Mouse (Mus musculus) kidney, embryonic 14.5 days (tissue): ENCODE data around the gene Coch. TPM values are rescaled to one million over a fixed set of nuclear protein-coding genes. Genes with fewer than 3 reads are reported as not detected.
"Not testable (repeated sequence)": the region's sequence is repeated elsewhere in the genome, so short reads cannot be mapped to it uniquely, and the experiment has no call there.

ENCODE experiments used
- ATAC-seq: fragments of 200-750 bp; cut with Nextera tagmentation; 2 replicates; pipeline ENCODE4 v1.8.0; 2017; ENCODE audit warnings: moderate number of reproducible peaks, mild to moderate bottlenecking, moderate TSS enrichment, moderate library complexity; ENCODE audit not compliant: low FRiP score, low TSS enrichment
- H3K27ac ChIP-seq: fragments of 300-500 bp; sonication (generic); 2 replicates; pipeline ENCODE4 v1.5.1; 2014; ENCODE audit warnings: low read depth, mild to moderate bottlenecking, low read length, moderate library complexity, mixed read lengths
- H3K27me3 ChIP-seq: fragments of 300-500 bp; sonication (generic); 2 replicates; pipeline ENCODE4 v1.6.1; 2014; ENCODE audit warnings: mild to moderate bottlenecking, low read length; ENCODE audit not compliant: control insufficient read depth, insufficient read depth
- H3K36me3 ChIP-seq: fragments of 300-500 bp; sonication (generic); 2 replicates; pipeline ENCODE4 v1.6.1; 2014; ENCODE audit warnings: low read length, mixed read lengths; ENCODE audit not compliant: control insufficient read depth, insufficient read depth
- H3K4me1 ChIP-seq: fragments of 300-500 bp; sonication (generic); 2 replicates; pipeline ENCODE4 v1.6.1; 2014; ENCODE audit warnings: low read length, mixed read lengths; ENCODE audit not compliant: control insufficient read depth, insufficient read depth
- H3K4me2 ChIP-seq: fragments of 300-500 bp; sonication (generic); replicated peaks from 2 replicates; pipeline ENCODE4 v1.6.1; 2014; ENCODE audit warnings: low read depth, mild to moderate bottlenecking, low read length
- H3K4me3 ChIP-seq: fragments of 300-500 bp; sonication (generic); 2 replicates; pipeline ENCODE4 v1.5.1; 2014; ENCODE audit warnings: mild to moderate bottlenecking, low read length
- H3K9ac ChIP-seq: fragments of 300-500 bp; sonication (generic); 2 replicates; pipeline ENCODE4 v1.6.1; 2014; ENCODE audit warnings: low read depth, mild to moderate bottlenecking, low read length, moderate library complexity
- H3K9me3 ChIP-seq: fragments of 300-500 bp; sonication (generic); 2 replicates; pipeline ENCODE4 v1.6.1; 2016; ENCODE audit warnings: low read length; ENCODE audit not compliant: control insufficient read depth
- WGBS: fragments of 180-500 bp; shearing (Covaris S2); extraction: QIAGEN DNeasy Blood & Tissue Kit; methylation state at CpG from one replicate; pipeline ENCODE4 v1.1.7; 2014; 5-methylcytosine and 5-hydroxymethylcytosine counted together
- polyA plus RNA-seq: library from polyadenylated mRNA; unstranded; fragments of >200 nt; fragmentation: Nextera tagmentation; extraction: Ambion mirVana; gene quantifications from 2 replicates; pipeline ENCODE4 v1.2.1, GENCODE M21; 2014

Gene Coch
- polyA plus RNA-seq, 1 experiment from 2014 or later: 0.30 TPM

DNA sequence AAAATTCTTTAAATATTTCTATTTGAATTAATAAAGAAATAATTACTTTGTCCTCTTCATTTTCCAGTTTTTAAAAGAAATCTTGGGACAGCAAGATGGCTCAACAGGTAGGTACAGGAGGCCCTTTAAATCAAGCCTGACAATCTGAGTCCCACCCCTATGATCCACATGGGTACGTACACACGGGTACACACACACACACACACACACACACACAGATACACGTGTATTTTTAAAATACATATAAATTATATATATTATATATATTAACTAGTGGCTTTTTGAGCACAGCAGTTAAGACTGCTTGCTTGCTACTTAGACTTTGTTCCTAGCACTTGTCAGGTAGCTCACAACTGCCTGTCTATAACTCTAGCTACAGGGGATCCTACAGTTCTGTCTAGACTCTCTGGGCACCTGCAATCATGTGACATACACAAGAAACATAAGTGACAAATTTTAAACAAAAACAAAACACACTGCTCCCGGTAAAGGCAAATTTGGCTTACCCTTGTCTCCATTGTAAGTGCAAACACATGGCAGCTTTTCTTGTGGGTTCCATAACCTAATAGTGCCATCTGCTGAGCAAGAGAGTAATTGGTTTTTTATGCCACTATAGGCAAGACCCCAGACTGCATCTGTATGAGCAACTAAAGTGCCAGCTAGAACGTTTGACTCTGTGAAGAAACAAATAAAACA, 29.7 kb downstream of the Coch start:
- no peak overlapping the region for H3K4me3 ChIP-seq
- no peak overlapping the region for H3K4me2 ChIP-seq
- 89% methylated on average over 5 of the region's 5 CpGs for WGBS
- no peaks in the 10 kb centered on the region for H3K4me1 ChIP-seq
- peaks cover 40% of the 10 kb centered on the region for H3K36me3 ChIP-seq
- H3K27me3 ChIP-seq: no peaks in the 10 kb centered on the region
- ATAC-seq: no peak
- H3K27ac ChIP-seq: no peak overlapping the region
- H3K9ac ChIP-seq: no peak overlapping the region
- no peaks in the 10 kb centered on the region for H3K9me3 ChIP-seq

GRCm38 (mm10) chr12:51623366-51623694, 30.2 kb downstream of the Coch start:
- no peak overlapping the region for H3K27ac ChIP-seq
- no peak overlapping the region for H3K4me2 ChIP-seq
- no peak overlapping the region for H3K4me3 ChIP-seq
- no peak overlapping the region for H3K9ac ChIP-seq
- H3K27me3 ChIP-seq: no peaks in the 10 kb centered on the region
- H3K4me1 ChIP-seq: no peaks in the 10 kb centered on the region
- H3K36me3 ChIP-seq: peaks cover 40% of the 10 kb centered on the region
- no peak for ATAC-seq
- H3K9me3 ChIP-seq: no peaks in the 10 kb centered on the region

- Histone ChIP-seq H3K9me3 (no peaks in the 10 kb centered on the region), H3K27ac (no peak overlapping the region), H3K4me3 (no peak overlapping the region), H3K9ac (no peak overlapping the region), H3K36me3 (0 out of 2 replicates have a peak, but pooled peaks cover 2% of the 10 kb centered on the region), H3K27me3 (no peaks in the 10 kb centered on the region), H3K4me2 (no peak overlapping the region), H3K4me1 (no peaks in the 10 kb centered on the region)
- no peak for ATAC-seq
- WGBS: 42% methylated on average over 4 of the region's 4 CpGs
Measured at GRCm38 (mm10) chr12:51633481-51633880, 40.3 kb downstream of the Coch start.

GRCm38 (mm10) chr12:51636260-51636659, 43.1 kb downstream of the Coch start:
- H3K4me3 ChIP-seq: no peak overlapping the region
- no peaks in the 10 kb centered on the region for H3K27me3 ChIP-seq
- no peak overlapping the region for H3K4me2 ChIP-seq
- H3K27ac ChIP-seq: no peak overlapping the region
- no peaks in the 10 kb centered on the region for H3K9me3 ChIP-seq
- no peaks in the 10 kb centered on the region for H3K4me1 ChIP-seq
- ATAC-seq: no peak
- peaks cover 2% of the 10 kb centered on the region; the same call in 1 of the 2 replicates for H3K36me3 ChIP-seq
- WGBS: 91% methylated on average over 2 of the region's 2 CpGs
- H3K9ac ChIP-seq: no peak overlapping the region

GRCm38 (mm10) chr12:51636689-51637470, 43.7 kb downstream of the Coch start:
- WGBS: 61% methylated on average over 2 of the region's 2 CpGs
- no peaks in the 10 kb centered on the region for H3K4me1 ChIP-seq
- H3K9ac ChIP-seq: no peak overlapping the region
- no peaks in the 10 kb centered on the region for H3K27me3 ChIP-seq
- H3K4me2 ChIP-seq: no peak overlapping the region
- H3K36me3 ChIP-seq: peaks cover 2% of the 10 kb centered on the region; the same call in 1 of the 2 replicates
- no peaks in the 10 kb centered on the region for H3K9me3 ChIP-seq
- no peak overlapping the region for H3K4me3 ChIP-seq
- no peak for ATAC-seq
- no peak overlapping the region for H3K27ac ChIP-seq

DNA sequence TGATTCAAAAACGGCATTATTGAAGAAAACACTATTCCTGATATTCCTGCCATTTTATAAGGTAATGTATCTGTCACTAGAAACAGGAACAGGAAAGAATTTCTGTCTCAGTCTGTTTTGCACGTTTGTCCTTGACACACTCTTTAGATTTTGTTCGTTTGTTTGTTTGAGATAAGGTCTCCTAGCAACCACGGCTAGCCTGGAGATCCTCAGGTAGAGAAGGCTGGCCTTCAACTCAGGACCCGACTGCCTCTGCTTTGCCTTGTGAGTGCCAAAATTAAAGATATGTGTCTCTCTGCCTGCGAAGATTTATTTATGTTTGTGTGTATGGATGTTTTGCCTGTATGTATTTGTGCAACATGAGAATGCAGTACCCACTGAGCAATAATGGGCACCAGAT, 48.7 kb downstream of the Coch start:
- no peak overlapping the region for H3K27ac ChIP-seq
- no peaks in the 10 kb centered on the region for H3K4me1 ChIP-seq
- H3K9ac ChIP-seq: no peak overlapping the region
- 70% methylated on average over 6 of the region's 6 CpGs for WGBS
- H3K9me3 ChIP-seq: no peaks in the 10 kb centered on the region
- peaks cover 13% of the 10 kb centered on the region for H3K36me3 ChIP-seq
- no peak for ATAC-seq
- no peaks in the 10 kb centered on the region for H3K27me3 ChIP-seq
- no peak overlapping the region for H3K4me3 ChIP-seq
- H3K4me2 ChIP-seq: no peak overlapping the region

DNA sequence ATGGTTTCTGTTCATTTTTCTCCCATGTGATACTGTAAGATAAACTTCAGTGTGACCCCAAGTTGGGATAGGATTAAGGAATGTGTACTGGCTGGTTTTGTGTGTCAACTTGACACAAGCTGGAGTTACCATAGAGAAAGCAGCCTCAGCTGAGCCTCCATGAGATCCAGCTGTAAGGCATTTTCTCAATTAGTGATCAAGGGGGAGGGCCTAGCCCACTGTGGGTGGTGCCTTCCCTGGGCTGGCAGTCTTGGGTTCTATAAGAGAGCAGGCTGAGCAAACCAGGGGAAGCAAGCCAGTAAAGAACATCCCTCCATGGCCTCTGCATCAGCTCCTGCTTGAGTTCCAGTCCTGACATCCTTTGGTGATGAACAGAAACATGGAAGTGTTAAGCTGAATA, 56.3 kb downstream of the Coch start:
- H3K4me3 ChIP-seq, H3K27me3 ChIP-seq, H3K27ac ChIP-seq, ATAC-seq, H3K4me1 ChIP-seq, H3K4me2 ChIP-seq, H3K9me3 ChIP-seq, H3K9ac ChIP-seq: not testable (repeated sequence)
- peaks cover 43% of the 10 kb centered on the region for H3K36me3 ChIP-seq

Other genes starting within 250 kb of the Coch start
- 29.1 and 38.8 TPM in 2 replicates for gene G2e3, start 245.3 kb upstream of the Coch start, polyA plus RNA-seq
- gene Scfd1, start 215.8 kb upstream of the Coch start, polyA plus RNA-seq: 86.8 and 91.9 TPM in 2 replicates
- gene Ap4s1, start 97.7 kb downstream of the Coch start, polyA plus RNA-seq: 37.8 and 44.8 TPM in 2 replicates
- gene Strn3, start 98.6 kb downstream of the Coch start, polyA plus RNA-seq: 53.6 and 60.7 TPM in 2 replicates
- 36.0 and 51.6 TPM in 2 replicates for gene Hectd1, start 236.2 kb downstream of the Coch start, polyA plus RNA-seq